Mouse (Mus musculus) stomach, postnatal 0 days (tissue): ENCODE data around the gene Rasl12.

Experiments used
- CTCF ChIP-seq: IDR thresholded peaks from 2 replicates; pipeline ENCODE4 v1.5.1; 2016; ENCODE audit warnings: antibody characterized with exemption, low read depth, mild to moderate bottlenecking, moderate library complexity
- EP300 ChIP-seq: optimal IDR thresholded peaks from 2 replicates; pipeline ENCODE3; 2016; ENCODE audit warnings: antibody characterized with exemption

- TF ChIP-seq CTCF (no peak), EP300 (no peak)
These were observed 32.6 kb downstream of the Rasl12 start for GRCm38 (mm10) chr9:65430921-65431320.
